In the genomic region with DNA sequence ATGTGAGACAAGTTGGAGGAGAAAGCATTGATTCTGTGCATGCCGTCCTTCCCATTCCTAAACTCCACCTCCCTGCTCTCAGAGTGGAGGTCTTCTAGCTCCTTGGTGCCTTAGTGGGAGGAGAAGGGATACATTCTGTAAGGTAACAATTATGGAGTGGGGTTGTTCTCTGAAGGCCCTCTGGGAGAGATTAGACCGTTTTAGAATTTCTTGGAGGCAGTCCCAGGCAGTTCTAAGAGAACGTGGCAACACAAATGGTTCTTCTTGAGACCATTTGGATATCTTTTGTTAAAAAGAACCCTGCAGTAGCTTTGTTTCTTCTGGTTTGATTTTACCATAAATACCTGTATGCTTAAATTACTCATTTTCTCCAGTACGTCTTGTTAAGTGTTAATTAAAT, we compare ENCODE assay signal across 20 mouse cellular contexts. TPM values are rescaled to one million over a fixed set of nuclear protein-coding genes. Genes with fewer than 3 reads are reported as not detected.
DNase-seq lines count a peak whose midpoint lies in the region; ATAC-seq and TF ChIP-seq lines count a peak whose summit lies in the region.
"Had no signal": no experiment of that assay in that cellular context is flagged by ENCODE, and none has a peak within 500 bp of the region (broad histone marks: within the 10 kb centered on the region; RNA-seq: fewer than 3 reads in every experiment).

No protein-coding gene starts in this region.

- no peak overlapping the region for H3K4me2 ChIP-seq in heart, embryonic 16.5 days (ENCODE audit: low read depth, low read length)
- H3K4me2 ChIP-seq in lung, embryonic 16.5 days (ENCODE audit: low read depth, low read length), result no peak overlapping the region
- H3K4me2 ChIP-seq: forebrain, embryonic 12.5 days; liver, embryonic 12.5 days had no signal

- no peaks in the 10 kb centered on the region for H3K27me3 ChIP-seq in heart, embryonic 16.5 days (ENCODE audit: control insufficient read depth, insufficient read depth, low read length)
- no peaks in the 10 kb centered on the region for H3K27me3 ChIP-seq in lung, embryonic 16.5 days (ENCODE audit: control insufficient read depth, insufficient read depth, low read depth, low read length)
- H3K27me3 ChIP-seq: forebrain, embryonic 12.5 days; liver, embryonic 12.5 days; Patski had no signal

- no peak overlapping the region for H3K4me3 ChIP-seq in heart, embryonic 16.5 days (ENCODE audit: low read length)
- H3K4me3 ChIP-seq in lung, embryonic 16.5 days (ENCODE audit: low read length), result no peak overlapping the region
- no peak overlapping the region for H3K4me3 ChIP-seq in lung, adult 2 months (replicated peaks; ENCODE audit: extremely low read depth, low read depth, low read length)
- H3K4me3 ChIP-seq: forebrain, embryonic 12.5 days; heart, embryonic 10.5 days; liver, embryonic 12.5 days had no signal

- no peak for TF ChIP-seq POLR2A in lung, adult 2 months (IDR thresholded peaks at IDR 0.05; ENCODE audit: borderline replicate concordance, extremely low read depth, low read depth, low read length)

- no peaks in the 10 kb centered on the region for H3K36me3 ChIP-seq in heart, embryonic 16.5 days (ENCODE audit: control insufficient read depth, insufficient read depth)
- no peaks in the 10 kb centered on the region for H3K36me3 ChIP-seq in lung, embryonic 16.5 days (ENCODE audit: control insufficient read depth, insufficient read depth, low read length)
- H3K36me3 ChIP-seq: forebrain, embryonic 12.5 days; heart, embryonic 10.5 days; liver, embryonic 12.5 days had no signal

- TF ChIP-seq CTCF in lung, adult 2 months (IDR thresholded peaks at IDR 0.05; ENCODE audit: insufficient read depth, low read length), result no peak

- peaks cover 2% of the 10 kb centered on the region; the same call in 1 of the 2 replicates for H3K4me1 ChIP-seq in heart, embryonic 16.5 days (ENCODE audit: control insufficient read depth, insufficient read depth, low read length)
- peaks cover 7% of the 10 kb centered on the region for H3K4me1 ChIP-seq in lung, embryonic 16.5 days (replicated peaks; ENCODE audit: control insufficient read depth, insufficient read depth, low read length)
- H3K4me1 ChIP-seq in lung, adult 2 months (ENCODE audit: control insufficient read depth, insufficient read depth, low read length), result peaks cover 13% of the 10 kb centered on the region
- H3K4me1 ChIP-seq: forebrain, embryonic 12.5 days had no signal

- no peak overlapping the region for H3K9ac ChIP-seq in heart, embryonic 16.5 days (ENCODE audit: low read length)
- no peak overlapping the region for H3K9ac ChIP-seq in lung, embryonic 16.5 days (ENCODE audit: low read length)
- H3K9ac ChIP-seq: forebrain, embryonic 12.5 days; liver, embryonic 12.5 days had no signal

- peak overlapping the region; percentile 27; the same call in 1 of the 2 replicates for H3K27ac ChIP-seq in heart, embryonic 16.5 days (ENCODE audit: low read length)
- peak overlapping the region; percentile 28; the same call in 1 of the 2 replicates for H3K27ac ChIP-seq in lung, embryonic 16.5 days (ENCODE audit: low read length)
- H3K27ac ChIP-seq: forebrain, embryonic 12.5 days; heart, embryonic 10.5 days; hindbrain, postnatal 0 days; kidney, postnatal 0 days; liver, embryonic 12.5 days had no signal

- 62% methylated on average over 4 of the region's 4 CpGs for WGBS in heart, embryonic 16.5 days
- 47% methylated on average over 4 of the region's 4 CpGs for WGBS in lung, embryonic 16.5 days
- 51% methylated on average over 4 of the region's 4 CpGs for WGBS in lung, adult 2 months

- DNase-seq in cerebellum, adult 11 months, result no peak
- DNase-seq in heart, postnatal 4 days, result no peak
- DNase-seq in lung, adult 2 months, result no peak
- peak; percentile 50 for DNase-seq in telencephalon, adult 2 months (ENCODE audit: low read depth, low spot score)
- DNase-seq in natural killer cell, adult 2 months (ENCODE audit: low spot score in 2 of 2), result no peak
- DNase-seq: adrenal gland, postnatal 10 days; gastrocnemius, postnatal 36 days; layer of hippocampus, postnatal 36 days; right cerebral cortex, postnatal 25 days had no signal

- 0 out of 2 replicates have a peak, but pooled peaks have one; percentile 17 for ATAC-seq in cerebellum, adult (ENCODE audit: insufficient number of reproducible peaks, low FRiP score, low TSS enrichment)
- ATAC-seq in heart, embryonic 16.5 days (replicated peaks; ENCODE audit: extremely low read depth, insufficient read depth, low FRiP score), result no peak
- ATAC-seq in lung, embryonic 16.5 days (ENCODE audit: low read depth), result no peak
- ATAC-seq: hindbrain, postnatal 0 days; intestine, postnatal 0 days; liver, embryonic 12.5 days; midbrain, embryonic 16.5 days had no signal

- H3K9me3 ChIP-seq in heart, embryonic 16.5 days (replicated peaks; ENCODE audit: control insufficient read depth, low read length), result no peaks in the 10 kb centered on the region
- no peaks in the 10 kb centered on the region for H3K9me3 ChIP-seq in lung, embryonic 16.5 days (ENCODE audit: control insufficient read depth, low read length)
- H3K9me3 ChIP-seq: forebrain, embryonic 12.5 days; heart, embryonic 10.5 days; liver, embryonic 12.5 days had no signal

RNA-seq across cellular contexts. Expression of a gene that starts 1.8 kb away (rescaled TPM):
- 15.9 and 16.0 TPM in 2 replicates for polyA plus RNA-seq in heart, embryonic 16.5 days (2015; fragmentation: Nextera tagmentation; extraction: Ambion mirVana)
- total RNA-seq in heart, postnatal 4 days (2021), result 10 to 100 TPM; 36.2 to 36.8 TPM
- 11.2 and 12.7 TPM in 2 replicates for polyA plus RNA-seq in lung, embryonic 16.5 days (2015; fragmentation: Nextera tagmentation; extraction: Ambion mirVana)
- polyA plus RNA-seq in lung, adult 2 months (2012; rRNA removed), result 14.9 and 17.9 TPM in 2 replicates
